Mouse (Mus musculus) embryonic facial prominence, embryonic 11.5 days (tissue): ENCODE data around the gene Mib2. TPM values are rescaled to one million over a fixed set of nuclear protein-coding genes. Genes with fewer than 3 reads are reported as not detected.
A peak's percentile ranks its signal among the peaks of the same experiment; 100 is the strongest.

Source experiments
- ATAC-seq: fragments of 200-750 bp; cut with Nextera tagmentation; replicated peaks from 2 replicates; pipeline ENCODE4 v1.8.0; 2017; ENCODE audit warnings: low read depth; ENCODE audit not compliant: insufficient number of reproducible peaks, low FRiP score, low TSS enrichment
- DNase-seq: peaks from one replicate; pipeline ENCODE4 v3.0.0-alpha.2; 2015; ENCODE audit warnings: low spot score
- H3K27ac ChIP-seq: fragments of 300-500 bp; sonication (generic); replicated peaks from 2 replicates; pipeline ENCODE4 v1.5.1; 2014; ENCODE audit warnings: mild to moderate bottlenecking, low read depth, low read length, control low read depth
- H3K27me3 ChIP-seq: fragments of 300-500 bp; sonication (generic); 2 replicates; pipeline ENCODE4 v1.6.1; 2014; ENCODE audit warnings: mild to moderate bottlenecking, low read length, moderate library complexity, mixed read lengths; ENCODE audit not compliant: control insufficient read depth, insufficient read depth
- H3K36me3 ChIP-seq: fragments of 300-500 bp; sonication (generic); replicated peaks from 2 replicates; pipeline ENCODE4 v1.6.1; 2014; ENCODE audit warnings: low read depth, mild to moderate bottlenecking, low read length, moderate library complexity, mixed read lengths; ENCODE audit not compliant: control insufficient read depth, insufficient read depth
- H3K4me1 ChIP-seq: fragments of 300-500 bp; sonication (generic); 2 replicates; pipeline ENCODE4 v1.6.1; 2014; ENCODE audit warnings: low read length, mixed read lengths; ENCODE audit not compliant: control insufficient read depth, insufficient read depth
- H3K4me2 ChIP-seq: fragments of 300-500 bp; sonication (generic); 2 replicates; pipeline ENCODE4 v1.6.1; 2014; ENCODE audit warnings: low read depth, mild to moderate bottlenecking, control low read depth, low read length, moderate library complexity
- H3K4me3 ChIP-seq: fragments of 300-500 bp; sonication (generic); 2 replicates; pipeline ENCODE4 v1.5.1; 2014; ENCODE audit warnings: low read depth, low read length, control low read depth
- H3K9ac ChIP-seq: fragments of 300-500 bp; sonication (generic); replicated peaks from 2 replicates; pipeline ENCODE4 v1.6.1; 2014; ENCODE audit warnings: mild to moderate bottlenecking, control low read depth, low read length
- H3K9me3 ChIP-seq: fragments of 300-500 bp; sonication (generic); replicated peaks from 2 replicates; pipeline ENCODE4 v1.6.1; 2016; ENCODE audit warnings: mild to moderate bottlenecking, low read length, inconsistent platforms, mixed read lengths; ENCODE audit not compliant: control insufficient read depth
- WGBS: fragments of 180-500 bp; shearing (Covaris S2); extraction: QIAGEN DNeasy Blood & Tissue Kit; methylation state at CpG from one replicate; pipeline ENCODE4 v1.1.7; 2014; 5-methylcytosine and 5-hydroxymethylcytosine counted together
- polyA plus RNA-seq: library from polyadenylated mRNA; unstranded; fragments of >200 nt; fragmentation: Nextera tagmentation; extraction: Ambion mirVana; gene quantifications from 2 replicates; pipeline ENCODE4 v1.2.1, GENCODE M21; 2014

The Mib2 gene
- polyA plus RNA-seq, 1 experiment from 2014 or later: 11.0 TPM

GRCm38 (mm10) chr4:155700425-155700824 is 31.4 kb upstream of the Mib2 start:
- Histone ChIP-seq H3K4me2 (no peak overlapping the region), H3K27ac (no peak overlapping the region), H3K4me1 (no peaks in the 10 kb centered on the region), H3K36me3 (no peaks in the 10 kb centered on the region), H3K9ac (no peak overlapping the region), H3K9me3 (no peaks in the 10 kb centered on the region), H3K4me3 (no peak overlapping the region), H3K27me3 (peaks cover 2% of the 10 kb centered on the region; the same call in 1 of the 2 replicates)
- ATAC-seq (no peak), DNase-seq (peak; percentile 51)

GRCm38 (mm10) chr4:155696261-155697255 is 27.6 kb upstream of the Mib2 start:
- Histone ChIP-seq H3K4me2 (no peak overlapping the region), H3K27me3 (peaks cover 6% of the 10 kb centered on the region; the same call in 1 of the 2 replicates), H3K27ac (no peak overlapping the region), H3K4me3 (no peak overlapping the region), H3K36me3 (no peaks in the 10 kb centered on the region), H3K9ac (no peak overlapping the region), H3K4me1 (no peaks in the 10 kb centered on the region), H3K9me3 (no peaks in the 10 kb centered on the region)
- WGBS: 73% methylated on average over 16 of the region's 16 CpGs
- ATAC-seq (no peak), DNase-seq (no peak)

GRCm38 (mm10) chr4:155695531-155696062 is 26.6 kb upstream of the Mib2 start:
- H3K27ac ChIP-seq: no peak overlapping the region
- ATAC-seq (no peak), DNase-seq (no peak)
- peaks cover 6% of the 10 kb centered on the region; the same call in 1 of the 2 replicates for H3K27me3 ChIP-seq
- WGBS: 74% methylated on average over 4 of the region's 4 CpGs
- H3K36me3 ChIP-seq: no peaks in the 10 kb centered on the region
- H3K9me3 ChIP-seq: no peaks in the 10 kb centered on the region
- H3K4me3 ChIP-seq: no peak overlapping the region
- no peak overlapping the region for H3K9ac ChIP-seq
- no peaks in the 10 kb centered on the region for H3K4me1 ChIP-seq
- H3K4me2 ChIP-seq: no peak overlapping the region

GRCm38 (mm10) chr4:155694482-155695401 is 25.7 kb upstream of the Mib2 start:
- H3K9me3 ChIP-seq: no peaks in the 10 kb centered on the region
- WGBS: under 1% methylated on average over 84 of the region's 92 CpGs
- H3K4me1 ChIP-seq: no peaks in the 10 kb centered on the region
- H3K4me3 ChIP-seq: peak overlapping the region; percentile 61
- H3K27me3 ChIP-seq: peaks cover 6% of the 10 kb centered on the region; the same call in 1 of the 2 replicates
- DNase-seq (peak; percentile 66), ATAC-seq (peak; percentile 34; the same call in 1 of the 2 replicates)
- peak overlapping the region; percentile 78 for H3K9ac ChIP-seq
- no peak overlapping the region; the same call in 1 of the 2 replicates for H3K27ac ChIP-seq
- H3K4me2 ChIP-seq: peak overlapping the region; percentile 84
- no peaks in the 10 kb centered on the region for H3K36me3 ChIP-seq

- peak within 1 kb of the TSS; percentile 78 for H3K9ac ChIP-seq
- under 1% methylated on average over 44 of the region's 47 CpGs for WGBS
- H3K27me3 ChIP-seq: peaks cover 6% of the 10 kb centered on the region; the same call in 1 of the 2 replicates
- peak; percentile 80 for ATAC-seq
- no peaks in the 10 kb centered on the region for H3K9me3 ChIP-seq
- peak; percentile 77 for DNase-seq
- H3K4me3 ChIP-seq: peak within 1 kb of the TSS; percentile 61
- H3K4me2 ChIP-seq: peak within 1 kb of the TSS; percentile 84
- no peaks in the 10 kb centered on the region for H3K4me1 ChIP-seq
- no peaks in the 10 kb centered on the region for H3K36me3 ChIP-seq
- H3K27ac ChIP-seq: no peak within 1 kb of the TSS; the same call in 1 of the 2 replicates
Observed at GRCm38 (mm10) chr4:155694111-155694481, 25.1 kb upstream of the Mib2 start, which contains the start of gene Fndc10. Gene Fndc10, plus strand, starts transcription at chr4:155694342.

GRCm38 (mm10) chr4:155692421-155692820 is 23.4 kb upstream of the Mib2 start:
- Histone ChIP-seq H3K4me1 (no peaks in the 10 kb centered on the region), H3K27me3 (peaks cover 6% of the 10 kb centered on the region; the same call in 1 of the 2 replicates), H3K4me2 (no peak overlapping the region), H3K9me3 (no peaks in the 10 kb centered on the region), H3K36me3 (no peaks in the 10 kb centered on the region), H3K9ac (no peak overlapping the region), H3K27ac (no peak overlapping the region), H3K4me3 (no peak overlapping the region)
- WGBS: over 99% methylated on average over 3 of the region's 3 CpGs
- ATAC-seq (no peak), DNase-seq (no peak)

- Histone ChIP-seq H3K9ac (no peak overlapping the region), H3K27me3 (peaks cover 6% of the 10 kb centered on the region; the same call in 1 of the 2 replicates), H3K4me1 (no peaks in the 10 kb centered on the region), H3K4me2 (no peak overlapping the region), H3K4me3 (no peak overlapping the region), H3K36me3 (no peaks in the 10 kb centered on the region), H3K9me3 (no peaks in the 10 kb centered on the region), H3K27ac (no peak overlapping the region)
- DNase-seq (no peak), ATAC-seq (no peak)
- 80% methylated on average over 12 of the region's 12 CpGs for WGBS
Observed at GRCm38 (mm10) chr4:155690571-155691375, 21.8 kb upstream of the Mib2 start.
